Mouse (Mus musculus): Measurements from ENCODE around the gene Fbxo24.
"Not testable (repeated sequence)": the region's sequence is repeated elsewhere in the genome, so short reads cannot be mapped to it uniquely, and the experiment has no call there.

Gene Fbxo24

DNA sequence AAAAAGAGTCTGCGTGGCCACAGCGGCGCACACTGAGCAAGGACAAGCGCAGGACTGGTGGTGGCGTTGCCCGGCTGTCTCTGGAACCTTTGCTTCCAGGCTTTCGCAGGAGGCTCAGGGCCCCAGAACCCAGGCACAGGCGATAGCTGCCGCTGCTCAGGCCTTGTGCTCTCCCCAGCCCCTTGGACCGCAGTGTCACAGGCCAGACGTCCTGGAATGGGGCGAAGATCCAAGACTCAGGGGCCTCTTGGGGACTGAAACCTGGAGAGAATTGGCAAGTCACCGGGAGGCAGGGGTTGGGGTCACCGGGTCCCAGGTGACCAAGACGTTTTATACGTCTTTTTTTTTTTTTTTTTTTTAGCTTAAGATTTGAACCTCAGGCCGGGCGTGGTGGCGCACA, 15.7 kb upstream of the Fbxo24 start:
- no peak for ATAC-seq (ENCODE audit: insufficient number of reproducible peaks, low FRiP score, low TSS enrichment)

DNA sequence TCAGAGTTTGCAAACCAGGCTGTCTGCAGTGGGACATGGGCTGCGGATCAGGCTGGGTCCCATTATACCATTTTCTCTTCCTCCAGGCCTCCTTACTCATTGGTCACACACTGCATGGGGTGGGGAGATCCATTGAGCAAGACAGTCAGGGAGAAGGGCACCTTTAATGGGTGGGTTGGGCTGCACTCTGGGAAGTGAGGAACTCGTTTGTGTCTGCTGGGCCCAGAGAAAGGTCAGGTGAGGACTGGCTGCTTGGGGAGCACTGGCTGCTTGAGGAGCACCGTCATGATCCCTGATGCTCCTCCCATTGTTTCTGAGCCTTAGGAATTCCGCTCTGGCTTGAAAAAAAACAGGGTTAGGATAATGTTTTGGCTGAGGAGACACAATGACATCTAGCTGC, 14.1 kb upstream of the Fbxo24 start:
- no peak for ATAC-seq (ENCODE audit: insufficient number of reproducible peaks, low FRiP score, low TSS enrichment)

DNA sequence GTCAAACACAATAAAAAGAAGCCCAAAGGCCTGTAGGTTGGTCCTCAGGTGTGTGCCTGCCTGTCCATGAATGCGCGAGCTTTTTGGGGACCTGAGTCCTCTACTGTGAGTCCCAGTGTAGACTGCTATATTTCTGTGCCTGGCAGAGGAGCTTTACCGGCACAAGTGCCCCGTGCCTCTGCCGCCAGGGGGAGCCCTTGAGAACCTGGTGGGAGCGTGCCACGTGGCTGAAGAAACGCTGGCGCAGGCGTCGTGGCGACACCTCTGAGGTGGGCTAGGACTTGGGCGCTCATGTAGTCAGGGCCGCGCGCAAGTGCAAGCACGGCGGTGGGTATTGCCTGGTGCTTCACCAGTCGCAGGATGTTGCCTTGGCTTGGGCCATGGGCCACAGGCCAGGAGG, 12.3 kb upstream of the Fbxo24 start, which contains the start of gene Sap25:
Gene Sap25, plus strand, starts transcription at position 281 of the 400 bp plus-strand sequence.
- ATAC-seq (ENCODE audit: insufficient number of reproducible peaks, low FRiP score, low TSS enrichment) = no peak

DNA sequence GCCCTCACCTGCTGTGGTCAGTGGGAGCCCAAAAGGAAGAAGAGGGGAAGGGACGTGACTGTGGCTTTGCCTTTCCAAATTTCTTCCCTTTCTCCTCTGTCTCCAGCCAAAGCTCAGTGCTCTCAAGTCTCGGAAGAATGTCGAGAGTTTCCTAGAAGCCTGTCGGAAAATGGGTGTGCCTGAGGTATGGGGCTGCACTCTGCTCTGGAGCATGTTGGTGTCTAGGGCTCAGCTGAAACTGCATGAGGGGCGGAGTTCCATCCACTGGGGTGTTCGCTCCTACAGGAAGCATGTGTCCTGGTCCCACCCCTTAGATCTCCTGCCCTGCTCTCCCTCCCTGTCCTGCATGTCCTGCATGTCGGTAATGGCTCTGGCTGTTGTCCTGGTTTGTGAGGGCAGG, 10.7 kb upstream of the Fbxo24 start:
- ATAC-seq (ENCODE audit: insufficient number of reproducible peaks, low FRiP score, low TSS enrichment) = no peak

DNA sequence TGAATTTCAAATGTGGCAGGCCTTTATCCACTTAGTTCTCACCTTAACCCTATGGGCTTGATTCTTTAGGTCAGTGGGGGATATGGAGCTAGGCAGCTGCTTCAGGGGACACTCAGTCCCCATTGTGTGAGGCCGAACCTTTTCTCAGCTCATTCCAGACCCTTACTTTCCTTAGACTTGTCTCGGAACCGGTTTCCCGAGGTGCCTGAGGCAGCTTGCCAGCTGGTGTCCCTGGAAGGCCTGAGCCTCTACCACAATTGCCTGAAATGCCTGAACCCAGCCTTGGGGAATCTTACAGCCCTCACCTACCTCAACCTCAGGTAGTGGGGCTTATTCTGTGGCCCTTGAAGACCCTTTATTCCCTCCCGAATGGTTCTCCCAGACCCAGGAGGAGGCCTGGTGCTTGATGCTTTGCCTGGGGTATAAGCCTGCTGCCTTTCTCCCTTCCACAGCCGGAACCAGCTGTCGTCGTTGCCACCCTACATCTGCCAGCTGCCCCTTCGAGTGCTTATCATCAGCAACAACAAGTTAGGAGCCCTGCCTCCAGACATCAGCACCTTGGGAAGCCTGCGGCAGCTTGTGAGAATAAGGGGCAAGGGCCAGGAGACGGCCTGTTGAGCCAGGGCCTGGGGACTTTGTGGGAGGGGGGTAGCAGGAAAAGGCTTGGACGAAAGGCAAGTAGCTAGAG, 4.7 kb upstream of the Fbxo24 start:
- ATAC-seq (ENCODE audit: insufficient number of reproducible peaks, low FRiP score, low TSS enrichment) = no peak

DNA sequence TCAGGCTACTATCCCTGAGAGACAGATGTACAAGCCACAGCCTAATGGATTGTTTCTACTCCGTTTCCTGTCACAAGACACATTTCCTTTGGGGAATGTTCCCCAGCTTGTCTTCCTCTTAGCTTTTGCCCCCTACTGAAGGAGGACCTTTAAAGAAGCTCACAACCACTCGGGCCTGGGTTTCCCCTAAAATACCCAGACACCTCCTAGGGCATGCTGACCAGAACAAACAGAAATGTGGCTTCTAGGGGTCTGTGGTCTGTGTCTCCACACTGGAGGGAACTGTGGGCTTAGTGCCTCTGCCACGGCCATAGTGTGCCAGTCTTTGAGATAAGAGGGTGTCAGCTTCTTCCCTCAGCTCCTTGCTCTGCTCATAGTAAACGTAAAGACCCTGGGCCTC, 2.8 kb upstream of the Fbxo24 start:
- ATAC-seq (ENCODE audit: insufficient number of reproducible peaks, low FRiP score, low TSS enrichment) = no peak

DNA sequence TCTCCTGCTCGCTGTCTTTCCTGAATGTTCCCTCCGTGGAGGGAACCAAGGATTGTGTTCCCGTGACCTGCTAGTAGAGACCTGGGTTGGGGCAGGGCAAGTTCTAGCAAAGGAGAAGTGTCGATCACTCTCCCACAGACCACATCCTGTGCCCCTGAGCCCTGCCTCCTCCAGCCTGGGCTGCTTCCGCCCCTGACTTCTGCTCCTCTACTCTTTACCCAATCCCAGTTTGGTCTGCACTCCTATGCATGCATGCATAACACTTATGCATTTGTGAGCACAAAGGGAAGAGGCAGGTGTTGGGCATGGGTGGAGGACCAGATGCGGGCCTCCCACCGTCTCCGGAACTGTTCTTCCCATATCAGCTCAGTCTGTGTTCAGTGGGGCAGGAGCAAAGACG, 2.4 kb upstream of the Fbxo24 start:
- no peak for ATAC-seq (ENCODE audit: insufficient number of reproducible peaks, low FRiP score, low TSS enrichment)

DNA sequence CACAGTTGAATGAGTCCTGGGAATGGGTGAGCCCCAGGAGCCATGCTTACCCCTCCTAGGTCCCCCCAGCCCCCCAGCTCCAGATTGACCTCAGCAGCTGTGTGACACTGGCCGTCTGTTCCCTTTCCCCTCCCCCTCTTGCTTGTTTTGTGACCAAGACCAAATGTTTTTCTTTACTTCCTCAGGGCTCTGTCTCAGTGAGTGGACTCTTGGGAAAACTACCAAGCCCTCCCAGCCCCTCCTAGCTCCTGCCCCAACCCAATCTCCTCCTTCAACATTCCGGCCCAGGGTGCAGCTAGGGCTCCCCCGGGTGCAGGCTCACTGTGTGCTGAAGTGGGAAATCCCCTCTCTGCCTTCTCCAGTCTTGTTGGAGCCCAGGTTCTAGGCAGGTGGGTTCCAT, 1.8 kb upstream of the Fbxo24 start:
- no peak for ATAC-seq (ENCODE audit: insufficient number of reproducible peaks, low FRiP score, low TSS enrichment)

DNA sequence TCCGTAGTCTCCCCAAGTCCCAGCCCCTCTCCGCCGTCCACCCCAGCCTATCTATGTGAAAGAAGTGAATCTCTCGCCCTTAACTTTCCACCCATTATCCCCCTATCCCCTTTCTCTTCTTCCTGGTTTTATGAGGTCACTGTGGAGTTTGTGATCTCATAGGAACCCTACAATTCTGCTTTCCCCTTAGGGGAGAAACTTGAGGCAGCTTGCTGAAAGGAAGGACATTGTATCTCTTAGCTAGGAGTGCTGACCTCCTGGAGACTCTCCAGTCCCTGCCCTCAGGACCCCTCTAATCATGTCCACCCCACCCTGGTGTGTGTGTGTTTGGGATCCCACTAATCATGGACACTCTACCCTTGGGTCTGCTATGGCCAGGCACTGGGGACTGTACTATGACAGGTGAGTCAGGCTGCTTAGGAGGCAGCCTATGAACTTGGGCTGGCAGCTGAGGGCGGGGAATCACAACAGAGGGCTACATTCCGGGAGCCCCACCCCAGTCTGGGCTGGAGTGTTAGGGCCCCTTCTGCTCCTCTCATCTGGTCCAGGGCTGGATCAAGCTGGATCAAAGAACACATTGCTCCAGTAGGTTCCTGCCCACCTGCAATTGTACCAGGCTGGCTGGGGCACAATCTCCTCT, 1.2 kb upstream of the Fbxo24 start:
- no peak for ATAC-seq (ENCODE audit: insufficient number of reproducible peaks, low FRiP score, low TSS enrichment)

DNA sequence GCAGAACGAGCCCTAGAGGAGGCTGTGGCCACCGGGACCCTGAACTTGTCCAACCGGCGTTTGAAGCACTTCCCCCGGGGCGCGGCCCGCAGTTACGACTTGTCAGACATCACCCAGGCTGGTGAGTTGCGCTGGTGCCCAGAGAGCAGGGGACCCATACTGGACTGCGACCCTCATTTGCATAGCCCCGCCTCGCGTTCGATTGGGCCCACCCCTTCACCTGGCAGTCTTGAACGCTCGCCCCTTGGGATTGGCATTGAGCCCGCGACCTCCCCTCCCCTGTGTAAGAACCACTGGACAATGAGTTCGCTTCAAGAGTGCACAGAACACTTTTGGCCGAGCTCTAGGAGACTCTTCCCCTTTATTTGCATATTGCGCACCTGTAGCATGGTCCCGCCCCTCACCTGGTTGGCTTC, 512 bp upstream of the Fbxo24 start:
- peak; percentile 1; the same call in 1 of the 2 replicates for ATAC-seq (ENCODE audit: insufficient number of reproducible peaks, low FRiP score, low TSS enrichment)

DNA sequence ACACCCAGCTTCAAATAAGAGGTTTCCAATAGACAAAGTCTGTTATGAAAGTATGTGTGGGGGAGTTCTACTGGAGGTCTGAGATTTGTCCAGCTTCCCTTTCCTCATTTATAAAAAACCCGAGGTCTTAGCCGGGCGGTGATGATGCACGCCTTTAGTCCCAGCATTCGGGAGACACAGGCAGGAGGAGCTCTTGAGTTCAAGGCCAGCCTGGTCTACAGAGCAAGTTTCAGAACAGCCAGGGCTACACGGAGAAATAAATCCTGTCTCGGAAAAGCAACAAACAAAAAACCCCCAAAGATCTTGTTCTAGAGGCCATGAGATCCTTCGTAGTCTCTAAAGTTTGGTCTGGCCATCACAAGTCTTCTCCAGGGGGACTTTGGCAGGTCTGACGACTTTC, 811 bp downstream of the Fbxo24 start:
- no peak for ATAC-seq (ENCODE audit: insufficient number of reproducible peaks, low FRiP score, low TSS enrichment)

DNA sequence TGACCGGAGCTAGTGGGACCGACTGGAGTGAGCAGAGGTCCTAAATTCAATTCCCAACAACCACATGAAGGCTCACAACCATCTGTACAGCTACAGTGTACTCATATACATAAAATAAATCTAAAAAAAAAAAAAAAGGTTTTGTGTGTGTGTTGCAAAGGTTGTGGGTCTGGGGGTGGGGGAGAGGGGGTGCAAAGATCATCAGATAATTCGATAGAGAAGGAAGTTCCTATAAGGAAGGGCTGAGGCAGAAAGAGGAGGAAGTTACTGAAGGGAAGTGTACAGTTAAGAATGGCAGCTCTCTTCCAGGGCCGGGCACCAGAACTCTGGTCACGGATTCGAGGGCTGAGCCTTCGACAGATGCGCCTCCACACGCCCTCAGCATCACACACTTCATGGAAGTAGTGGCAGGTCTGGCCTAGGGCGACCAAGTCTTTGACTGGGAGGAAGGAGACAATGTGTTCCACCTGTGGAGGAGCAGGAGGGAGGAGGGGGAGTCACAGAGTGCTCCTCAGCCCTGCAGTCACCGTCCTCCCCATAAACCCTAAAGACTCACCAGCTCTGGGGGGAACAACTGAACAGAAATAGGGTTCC, 4.8 kb downstream of the Fbxo24 start:
- no peak for ATAC-seq (ENCODE audit: insufficient number of reproducible peaks, low FRiP score, low TSS enrichment)

DNA sequence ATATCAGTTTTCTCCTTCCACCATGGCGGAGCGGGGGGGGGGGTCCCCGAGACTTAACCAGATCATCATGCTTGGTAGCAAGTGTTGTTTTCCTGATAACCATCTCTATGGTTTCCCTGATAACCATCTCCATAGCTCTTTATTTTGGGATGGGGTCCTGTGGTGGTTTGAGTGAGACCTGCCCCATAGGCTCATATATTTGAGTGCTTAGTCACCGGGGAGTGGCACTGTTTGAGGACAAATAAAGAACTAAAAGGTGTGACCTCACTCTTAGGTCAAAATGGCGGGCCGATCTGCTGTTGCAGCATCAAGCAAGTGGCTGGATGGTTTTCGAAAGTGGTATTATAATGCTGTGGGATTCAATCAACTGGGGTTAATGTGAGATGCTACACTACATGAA, 13.5 kb downstream of the Fbxo24 start:
- ATAC-seq (ENCODE audit: insufficient number of reproducible peaks, low FRiP score, low TSS enrichment) = no peak

DNA sequence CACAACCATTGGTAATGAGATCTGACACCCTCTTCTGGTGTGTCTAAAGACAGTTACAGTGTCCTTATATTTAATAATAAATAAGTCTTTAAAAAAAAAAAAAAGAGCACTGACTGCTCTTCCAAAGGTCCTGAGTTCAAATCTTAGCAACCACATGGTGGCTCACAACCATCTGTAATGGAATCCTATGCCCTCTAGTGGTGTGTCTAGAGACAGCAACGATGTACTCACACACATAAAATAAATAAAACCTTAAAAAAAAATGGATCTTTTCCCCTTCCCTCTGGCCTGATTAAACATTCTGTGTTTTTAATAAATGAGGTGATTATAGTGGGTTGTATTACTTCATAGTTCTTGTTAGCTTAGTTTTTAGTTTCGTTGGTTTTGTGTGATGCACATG, 13.9 kb downstream of the Fbxo24 start:
- ATAC-seq (ENCODE audit: insufficient number of reproducible peaks, low FRiP score, low TSS enrichment) = not testable (repeated sequence)

DNA sequence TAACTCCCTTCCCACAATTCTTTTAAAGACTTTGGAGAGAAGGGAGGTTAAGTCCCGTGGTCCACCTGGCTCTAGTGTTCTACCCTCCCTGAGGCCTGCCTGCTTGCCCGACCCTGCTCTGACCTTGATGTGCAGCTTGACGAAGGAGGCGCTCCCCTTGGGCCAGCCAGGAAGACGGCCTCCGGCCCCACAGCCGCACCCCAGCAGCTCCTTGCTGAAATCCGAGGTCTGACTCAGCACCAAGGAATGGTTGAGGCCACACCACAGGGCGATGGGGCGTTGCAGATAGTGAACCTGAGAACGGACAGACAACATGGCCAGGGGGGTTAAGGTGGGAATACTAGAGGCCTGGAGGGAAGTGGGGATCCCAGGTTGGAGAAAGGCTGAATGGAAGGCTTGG, 15.3 kb downstream of the Fbxo24 start, which contains the start of gene Pcolce:
Gene Pcolce, minus strand, starts transcription at position 235 of the 400 bp plus-strand sequence.
- ATAC-seq (ENCODE audit: insufficient number of reproducible peaks, low FRiP score, low TSS enrichment) = no peak

DNA sequence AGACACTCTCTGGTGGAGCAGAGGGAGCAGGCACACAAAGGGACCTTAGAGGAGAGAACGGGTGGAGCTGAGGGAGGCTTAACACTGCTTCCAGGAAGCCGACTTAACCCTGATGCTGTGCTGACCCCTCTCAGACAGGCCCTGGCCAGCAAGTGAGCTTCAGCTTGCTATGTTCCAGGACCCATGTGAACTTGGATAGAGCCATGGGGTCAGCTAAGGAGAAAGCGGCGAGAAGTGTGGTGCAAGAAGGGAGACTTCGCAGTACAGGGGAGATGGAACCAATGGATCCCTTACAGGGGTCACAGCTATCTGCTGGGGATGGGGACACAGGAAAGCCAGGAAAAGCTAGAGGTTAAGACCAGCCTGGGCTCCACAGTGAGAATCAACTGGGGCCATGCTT, 15.7 kb downstream of the Fbxo24 start:
- ATAC-seq (ENCODE audit: insufficient number of reproducible peaks, low FRiP score, low TSS enrichment) = no peak

DNA sequence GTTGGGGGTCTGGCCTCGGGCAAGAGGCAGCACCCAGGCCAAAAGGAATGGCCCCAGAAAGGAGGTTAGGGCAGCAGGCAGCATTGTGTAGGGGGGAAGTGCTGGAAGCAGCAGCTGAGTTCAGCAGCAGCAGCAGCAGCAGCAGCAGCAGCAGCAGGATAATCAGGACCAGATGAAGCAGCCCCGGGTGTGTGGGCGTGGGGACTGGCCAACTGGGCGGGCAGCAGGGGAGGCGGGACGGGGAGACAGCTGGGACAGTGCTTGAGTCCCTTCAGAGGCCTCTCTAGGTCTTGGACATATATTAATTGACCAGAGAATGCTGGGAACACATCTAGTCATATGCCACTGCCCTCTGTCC, 17.6 kb downstream of the Fbxo24 start:
- no peak for ATAC-seq (ENCODE audit: insufficient number of reproducible peaks, low FRiP score, low TSS enrichment)

DNA sequence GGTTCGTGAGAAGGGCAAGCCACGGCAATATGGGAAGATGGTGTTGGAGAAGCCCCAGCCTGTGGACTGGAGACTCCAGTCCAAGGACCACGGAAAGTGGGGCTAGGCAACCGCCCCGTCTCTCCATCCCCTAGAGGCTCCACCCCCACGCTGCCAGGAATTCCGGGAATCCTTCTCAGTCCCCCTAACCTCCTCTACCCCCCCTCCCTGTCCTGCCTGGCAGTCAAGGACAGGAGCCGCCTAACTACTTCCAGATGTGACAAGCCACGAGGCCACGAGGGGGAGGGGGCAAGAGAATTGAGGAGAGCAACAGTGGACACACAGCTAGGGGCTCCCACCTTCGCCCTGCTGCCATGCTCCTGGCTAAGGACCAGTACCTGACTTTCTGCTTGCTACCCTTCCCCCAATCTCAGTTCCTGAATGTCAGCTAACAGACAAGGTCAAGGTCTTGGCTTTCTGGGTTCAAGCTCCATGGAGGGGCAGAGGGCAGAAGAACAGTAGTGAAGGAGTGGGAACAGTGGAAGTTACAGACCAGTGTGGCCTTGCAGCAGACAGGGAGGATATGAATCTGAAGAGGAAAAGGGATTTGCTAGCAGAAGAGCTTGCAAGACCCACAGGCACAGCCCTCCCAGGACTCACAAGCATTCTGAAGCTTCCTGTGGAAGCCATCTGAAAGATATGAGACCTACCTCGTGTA, 18.1 kb downstream of the Fbxo24 start:
- no peak for ATAC-seq (ENCODE audit: insufficient number of reproducible peaks, low FRiP score, low TSS enrichment)

DNA sequence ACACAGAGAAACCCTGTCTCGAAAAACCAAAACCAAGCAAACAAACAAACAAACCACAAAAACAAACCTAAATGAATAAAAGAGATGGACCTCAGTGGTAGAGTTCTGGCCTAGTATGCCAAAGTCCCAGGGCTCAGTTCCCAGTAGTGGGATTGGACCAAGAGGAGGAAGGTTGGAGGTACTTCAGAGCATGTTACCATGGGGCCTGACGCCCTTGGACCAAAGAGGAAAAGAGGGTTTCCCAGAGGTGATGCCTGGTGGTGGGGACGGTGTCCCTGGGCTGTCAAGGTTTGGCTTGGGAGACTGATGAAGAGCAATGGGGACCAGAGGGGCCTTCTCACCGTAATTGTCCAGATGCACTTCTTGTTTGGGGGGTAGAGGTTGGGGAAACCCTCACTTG, 18.7 kb downstream of the Fbxo24 start:
- no peak for ATAC-seq (ENCODE audit: insufficient number of reproducible peaks, low FRiP score, low TSS enrichment)

DNA sequence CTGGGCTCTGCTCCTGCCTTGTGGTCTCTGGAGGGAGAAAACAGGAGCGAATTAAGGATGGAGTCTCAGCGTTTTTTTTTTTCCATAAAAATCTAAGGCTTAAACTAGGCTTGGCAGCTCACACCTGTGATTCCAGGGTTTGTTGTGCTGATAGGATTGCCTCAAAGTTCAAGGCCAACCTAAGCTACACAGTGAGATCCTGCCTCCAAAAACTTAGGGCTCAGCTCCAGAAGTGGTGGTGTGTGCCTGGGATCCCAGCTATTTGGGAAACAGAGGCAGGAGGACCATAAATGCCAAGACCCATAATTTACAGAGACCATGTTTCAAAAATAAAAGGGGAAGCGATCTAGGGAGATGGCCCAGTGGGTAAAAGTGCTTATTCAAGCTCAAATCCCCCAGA, 19.5 kb downstream of the Fbxo24 start:
- no peak for ATAC-seq (ENCODE audit: insufficient number of reproducible peaks, low FRiP score, low TSS enrichment)

DNA sequence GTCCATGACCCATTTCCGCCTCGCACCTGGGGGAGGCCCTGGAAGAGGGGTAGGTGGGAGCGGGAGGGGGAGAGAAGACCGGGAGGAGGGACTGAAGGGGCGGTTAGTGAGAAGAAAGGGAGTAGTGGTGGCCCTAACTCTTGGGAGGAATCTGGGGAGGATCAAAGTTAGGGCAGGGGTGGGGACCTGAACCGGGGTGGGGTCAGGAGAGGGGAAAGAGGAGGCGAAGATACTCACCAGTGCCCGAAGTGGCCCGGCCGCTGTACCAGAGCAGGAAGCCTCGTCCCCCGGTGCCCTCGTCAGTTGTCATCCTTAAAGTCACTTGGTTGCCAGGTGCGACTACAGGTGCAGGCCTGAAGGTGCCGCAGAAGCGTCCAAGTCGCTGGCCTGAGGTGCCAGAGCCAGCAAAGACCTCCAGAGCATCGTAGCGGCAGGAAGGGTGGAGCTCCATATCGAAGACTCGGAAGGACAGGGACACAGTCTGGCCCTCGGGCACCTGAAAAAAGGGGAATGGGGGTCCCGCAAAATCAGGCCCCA, 20.1 kb downstream of the Fbxo24 start:
- ATAC-seq (ENCODE audit: insufficient number of reproducible peaks, low FRiP score, low TSS enrichment) = no peak

Measured in cerebellum, adult (tissue).